Mouse (Mus musculus) adrenal gland, adult 18-20 months (tissue): ENCODE results near the gene Sorcs2. TPM values are rescaled to one million over a fixed set of nuclear protein-coding genes. Genes with fewer than 3 reads are reported as not detected.
A peak's percentile ranks its signal among the peaks of the same experiment; 100 is the strongest.

Source experiments
- DNase-seq, 2 experiments: peaks; one replicate each; pipeline ENCODE4 v3.0.0; 2021 to 2022; ENCODE audit warnings: low spot score in 2 of 2
- total RNA-seq, 2 experiments: library from RNA; stranded (reverse); gene quantifications; 1 replicate in 1 of 2; 2 replicates in 1 of 2; pipeline ENCODE4 v1.2.3; 2021

Sorcs2 gene
- total RNA-seq, 2 experiments from 2014 or later: 14.2 to 30.4 TPM

DNA sequence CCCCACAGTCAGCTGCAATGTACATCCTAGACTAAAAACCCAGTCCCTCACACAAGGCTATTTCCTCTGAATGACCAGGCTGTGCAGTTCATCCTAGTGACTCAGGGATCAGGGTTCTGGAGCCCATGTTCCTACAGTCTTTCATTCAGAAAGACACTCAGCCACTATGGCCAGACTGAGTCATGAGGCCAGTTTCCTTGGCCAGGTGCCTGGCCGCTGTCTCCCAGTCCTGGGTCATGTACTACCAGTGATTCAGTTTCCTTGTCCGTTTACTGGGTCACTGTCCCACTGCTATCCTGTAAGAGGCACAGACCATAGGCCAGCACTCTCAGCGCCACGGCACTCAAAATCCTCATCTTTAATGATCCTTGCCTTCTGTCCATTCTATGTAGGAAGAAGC is 209.6 kb downstream of the Sorcs2 start:
- peak; percentile 47 to 63 for DNase-seq

DNA sequence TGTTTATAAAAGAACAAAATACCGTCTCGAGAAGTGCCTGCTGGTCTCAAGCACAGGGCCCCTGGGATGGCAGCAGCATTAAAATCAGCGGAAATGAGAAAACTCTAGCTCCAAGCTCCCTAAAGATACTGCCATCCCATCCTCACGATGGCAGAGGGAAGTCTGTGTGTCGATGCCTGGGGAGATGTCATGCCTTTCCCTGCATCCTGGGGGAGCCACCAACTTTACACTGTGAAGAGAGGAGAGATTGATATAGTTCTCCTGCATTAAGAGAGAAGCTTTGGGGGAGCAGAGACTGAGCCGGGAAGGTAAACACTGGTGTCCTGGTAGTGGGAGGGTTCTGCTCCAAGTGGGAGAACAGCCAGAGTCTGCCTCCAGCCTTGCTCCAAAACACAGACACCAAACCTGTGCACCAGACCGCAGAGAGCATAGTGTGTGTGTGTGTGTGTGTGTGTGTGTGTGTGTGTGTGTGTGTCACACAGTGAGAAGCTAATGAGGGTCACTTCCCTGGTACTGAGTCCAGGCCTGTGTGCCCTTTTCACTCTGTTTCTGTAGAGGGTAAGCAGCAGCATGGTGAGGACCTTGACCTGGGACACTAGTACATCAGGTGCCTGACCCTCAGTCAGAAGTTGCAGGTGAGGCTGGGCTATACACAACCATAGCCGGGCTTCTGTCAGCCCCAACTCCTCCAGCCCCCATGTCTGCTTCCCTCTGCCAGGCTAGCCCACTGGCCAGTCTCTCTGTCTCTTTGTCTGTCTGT is 211.5 kb downstream of the Sorcs2 start:
- no peak for DNase-seq

DNA sequence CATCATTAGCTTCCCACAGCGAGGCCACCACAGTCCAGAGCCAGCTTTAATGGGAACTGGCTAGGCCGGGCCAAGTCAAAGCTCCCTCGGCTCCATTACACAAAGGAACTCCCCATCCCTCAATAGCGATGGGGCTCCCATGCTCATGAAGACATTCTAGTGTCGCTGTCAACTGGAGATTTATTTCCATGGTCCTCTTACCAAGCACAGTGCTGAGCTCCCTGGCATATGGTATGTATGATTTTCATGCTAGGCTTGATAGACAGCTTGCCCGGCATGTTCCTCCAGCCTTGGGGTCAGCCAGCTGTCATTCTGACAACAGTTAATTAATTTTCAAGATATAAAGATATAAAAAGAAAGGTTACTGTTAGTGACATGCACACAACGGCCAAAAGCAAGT is 215.6 kb downstream of the Sorcs2 start:
- DNase-seq: no peak

DNA sequence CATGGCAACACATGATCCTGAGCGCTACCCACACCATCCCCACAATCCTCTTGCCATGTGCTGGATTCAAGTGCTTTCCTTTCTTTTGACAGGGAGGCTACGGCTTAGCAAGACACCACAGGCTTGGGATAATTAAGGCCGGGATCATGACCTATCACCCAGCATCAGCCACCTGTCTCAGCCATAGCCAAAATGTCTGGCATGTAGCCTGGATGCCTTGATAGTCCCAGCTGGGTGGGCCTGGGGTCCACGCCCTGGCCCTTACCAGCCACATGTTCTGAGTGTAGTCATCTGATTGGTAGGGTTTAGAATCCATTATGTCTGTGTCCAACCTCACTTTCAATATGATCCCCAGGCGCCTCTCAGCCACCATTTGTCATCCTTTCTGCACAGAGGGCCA is 218.2 kb downstream of the Sorcs2 start:
- DNase-seq: no peak

DNA sequence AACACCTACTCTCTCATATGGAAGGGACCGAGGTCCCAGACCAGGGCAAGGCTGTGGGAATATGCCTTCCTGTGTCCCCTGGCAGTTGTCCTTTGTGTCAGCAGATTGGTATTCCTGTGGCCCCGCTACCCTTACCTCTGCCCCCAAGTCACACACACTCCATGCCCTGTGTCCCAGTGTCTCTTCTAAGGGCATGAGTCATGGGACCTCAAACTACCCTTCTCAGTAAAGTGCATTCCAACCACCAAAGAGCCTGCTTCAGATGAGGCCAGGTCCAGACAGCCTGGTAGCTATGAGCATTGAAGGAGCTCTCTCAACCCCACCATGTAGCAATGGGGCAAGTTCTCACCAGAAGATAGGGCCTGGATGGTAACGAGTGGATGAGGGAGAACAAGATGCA is 219.2 kb downstream of the Sorcs2 start:
- DNase-seq: no peak

DNA sequence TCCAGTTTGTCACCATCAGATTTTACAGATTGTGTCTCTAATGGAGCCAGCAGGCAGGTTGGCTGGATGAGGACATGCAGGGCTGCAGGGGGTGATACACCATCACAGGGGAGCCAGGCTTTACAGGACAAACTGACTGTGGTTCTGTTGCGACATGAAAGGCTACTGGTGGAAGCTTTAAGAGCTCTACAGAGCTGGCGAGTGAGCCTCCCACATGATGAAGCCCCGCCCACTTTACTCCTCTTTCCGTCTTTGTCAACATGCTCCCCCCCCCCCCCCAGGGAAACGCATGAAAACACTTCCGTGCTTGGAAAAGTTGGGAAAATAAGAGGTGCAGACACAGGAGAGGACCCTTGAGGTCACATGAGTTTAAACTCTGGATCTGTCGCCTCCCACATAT is 219.7 kb downstream of the Sorcs2 start:
- DNase-seq: no peak

DNA sequence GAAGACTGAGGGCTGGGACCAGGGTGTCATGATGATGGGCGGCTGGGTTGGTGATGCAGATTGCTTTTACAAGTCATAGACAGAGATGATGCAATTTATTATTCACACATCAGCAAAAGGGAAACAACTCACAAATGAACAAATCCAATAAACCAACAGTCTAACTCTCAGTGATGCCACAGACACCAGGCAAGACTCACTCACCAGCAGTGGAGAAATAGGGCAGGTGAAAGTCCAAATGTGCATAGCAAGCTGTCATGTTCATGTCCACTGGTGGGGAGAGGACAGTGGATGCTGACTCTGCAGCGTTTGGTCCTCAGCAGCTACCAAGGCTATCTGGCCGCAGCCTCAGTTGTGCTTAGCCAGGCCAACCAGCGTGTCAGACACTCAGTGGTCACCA is 221.1 kb downstream of the Sorcs2 start:
- DNase-seq: no peak

DNA sequence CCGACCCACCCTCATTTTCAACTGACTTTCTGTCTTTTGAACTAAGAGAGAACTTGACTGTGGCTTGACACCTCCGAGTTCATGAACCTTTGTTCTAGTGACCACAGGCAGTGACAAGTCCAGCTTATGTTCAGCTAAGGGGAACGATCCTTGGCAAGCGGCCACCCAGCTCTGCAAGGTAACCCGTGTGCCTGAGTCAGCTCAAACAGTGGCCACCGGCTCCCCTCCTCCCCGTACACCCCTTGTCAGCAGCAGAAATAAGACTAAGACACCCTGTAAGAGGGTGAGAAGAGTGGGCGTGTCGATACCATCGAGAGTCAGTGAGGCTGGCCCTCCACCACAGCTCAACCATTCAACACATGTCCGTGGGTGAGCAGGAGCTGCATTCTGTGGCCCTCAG is 221.5 kb downstream of the Sorcs2 start:
- DNase-seq: peak in 1 of 2 experiments; percentile 15

DNA sequence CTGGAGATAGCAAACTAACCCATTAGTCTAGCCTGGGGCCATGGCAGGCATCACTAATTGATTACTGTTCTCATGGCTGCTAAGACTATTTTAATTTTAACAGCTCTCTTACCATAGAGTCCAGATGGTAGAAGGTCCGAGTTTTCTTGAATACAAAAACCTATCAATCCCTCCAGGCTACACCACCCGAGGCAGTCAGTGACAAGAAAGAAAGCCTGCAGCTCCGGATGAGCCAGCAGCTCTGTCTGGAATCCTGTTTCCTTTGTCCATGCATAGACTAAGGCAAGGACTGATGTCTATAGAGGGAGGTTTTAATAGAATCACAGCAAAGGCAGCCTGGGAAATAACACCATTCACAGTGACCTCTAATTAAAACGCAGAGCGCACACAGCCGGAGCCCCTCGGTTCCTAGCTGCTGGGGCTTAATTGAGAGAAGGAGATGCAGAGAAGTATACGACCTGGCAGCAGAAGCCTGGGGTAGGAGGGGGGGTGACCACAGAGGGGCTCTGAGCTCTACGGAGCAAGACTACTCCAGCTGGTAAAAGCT is 223.3 kb downstream of the Sorcs2 start:
- DNase-seq: no peak

DNA sequence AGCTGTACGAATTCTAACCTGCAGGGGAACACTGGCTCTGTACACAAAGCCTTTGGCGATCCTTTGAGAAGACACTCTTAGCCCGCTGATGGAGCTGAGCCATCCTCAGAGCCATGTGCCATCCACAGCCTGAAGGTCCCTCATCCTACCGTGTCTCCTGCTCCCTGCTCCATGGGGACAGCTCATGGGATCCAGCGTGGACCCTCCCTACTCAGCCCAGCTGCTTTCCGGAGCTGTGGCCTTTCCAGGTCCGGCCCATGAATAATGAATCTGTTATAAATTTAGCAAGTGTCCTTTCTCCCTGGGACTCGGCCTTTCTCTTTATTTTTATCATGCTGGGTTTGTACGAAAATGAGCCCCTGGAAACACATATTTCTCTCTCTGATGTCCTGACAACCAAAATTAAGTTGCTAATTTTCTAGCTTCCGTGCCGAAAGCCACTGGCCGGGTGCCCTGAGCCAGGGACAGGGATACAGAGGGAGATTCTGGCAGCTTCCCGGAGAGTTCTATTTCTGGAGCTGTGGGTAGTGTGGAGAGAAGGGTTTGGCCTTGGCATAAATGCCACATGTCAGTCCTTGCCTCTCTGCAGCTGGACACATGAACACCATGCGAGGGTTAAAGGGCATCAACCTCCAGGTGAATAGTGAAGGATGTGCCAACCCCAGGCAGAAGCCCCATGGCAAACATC is 228.8 kb downstream of the Sorcs2 start:
- no peak for DNase-seq

DNA sequence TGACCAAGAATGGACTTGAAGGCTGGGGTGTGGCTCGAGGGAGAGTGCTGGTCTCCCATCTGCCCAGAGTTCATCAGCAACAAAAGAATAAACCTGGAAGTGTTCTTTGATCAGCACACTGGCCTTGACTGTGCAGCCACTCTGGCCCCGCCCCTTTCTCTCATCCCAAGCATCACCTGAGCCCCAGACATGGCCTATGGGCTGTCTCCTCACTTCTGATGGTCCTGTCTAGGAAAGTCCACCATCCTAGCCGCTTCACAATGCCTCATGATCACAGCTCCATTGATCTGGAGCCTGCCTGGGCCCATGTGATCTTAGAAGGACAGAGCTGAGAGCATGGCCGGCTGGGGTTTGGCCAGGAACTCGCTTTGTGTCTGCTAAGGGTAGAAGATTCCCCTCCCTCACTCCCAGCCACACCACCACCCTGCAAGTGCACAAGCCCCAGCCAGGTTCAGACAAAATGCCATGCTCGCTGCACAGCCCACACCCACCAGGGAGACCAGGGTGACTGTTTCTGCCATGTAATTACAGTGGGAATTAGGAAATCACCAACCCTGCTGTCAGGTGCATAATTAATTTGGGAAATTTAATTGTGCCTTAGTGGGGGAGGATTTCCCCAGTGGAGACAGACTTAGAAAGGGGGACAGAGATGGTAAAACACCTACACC is 231.5 kb downstream of the Sorcs2 start:
- DNase-seq: no peak

DNA sequence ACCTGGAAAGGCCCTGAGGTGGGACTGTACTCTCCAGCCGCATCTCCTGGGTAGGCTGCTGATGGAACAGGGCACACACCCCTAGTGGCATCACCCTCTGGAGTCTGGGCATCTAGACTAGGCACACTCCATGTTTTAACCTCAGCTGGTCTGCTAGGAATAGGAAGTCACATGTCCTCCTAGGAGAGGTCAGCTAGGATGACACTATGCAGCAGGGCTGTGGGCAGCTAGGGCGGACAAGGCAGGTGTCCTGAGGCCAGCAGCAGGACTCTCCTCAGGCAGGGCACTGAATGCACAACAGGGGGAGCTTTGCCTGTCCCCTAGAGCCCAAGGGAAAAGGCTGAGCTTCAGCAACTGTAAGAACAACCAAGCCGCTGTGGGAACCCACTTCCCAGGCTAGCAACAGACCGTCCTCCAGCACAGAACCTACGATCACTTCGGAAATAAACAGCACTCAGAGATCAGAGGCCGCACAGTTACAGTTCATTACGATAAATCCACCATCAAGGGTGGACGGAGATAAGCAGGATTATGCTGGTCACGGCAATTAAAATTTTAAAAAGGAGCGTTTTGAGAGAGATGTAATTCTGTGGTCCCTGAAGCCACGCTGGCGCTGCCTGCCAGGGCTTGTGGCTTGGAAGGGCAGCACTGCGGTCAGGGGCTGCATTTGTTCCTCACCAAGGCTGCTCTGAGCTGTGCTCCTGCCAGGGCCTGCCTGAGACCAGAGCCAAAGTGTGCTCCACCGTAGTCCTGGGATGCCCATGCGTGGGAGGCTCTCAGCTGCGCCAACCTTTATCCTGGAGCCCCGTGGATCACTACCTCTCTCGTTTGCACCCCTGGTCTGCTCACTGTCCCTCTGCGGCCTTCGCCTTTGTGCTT is 232.3 kb downstream of the Sorcs2 start:
- no peak for DNase-seq

DNA sequence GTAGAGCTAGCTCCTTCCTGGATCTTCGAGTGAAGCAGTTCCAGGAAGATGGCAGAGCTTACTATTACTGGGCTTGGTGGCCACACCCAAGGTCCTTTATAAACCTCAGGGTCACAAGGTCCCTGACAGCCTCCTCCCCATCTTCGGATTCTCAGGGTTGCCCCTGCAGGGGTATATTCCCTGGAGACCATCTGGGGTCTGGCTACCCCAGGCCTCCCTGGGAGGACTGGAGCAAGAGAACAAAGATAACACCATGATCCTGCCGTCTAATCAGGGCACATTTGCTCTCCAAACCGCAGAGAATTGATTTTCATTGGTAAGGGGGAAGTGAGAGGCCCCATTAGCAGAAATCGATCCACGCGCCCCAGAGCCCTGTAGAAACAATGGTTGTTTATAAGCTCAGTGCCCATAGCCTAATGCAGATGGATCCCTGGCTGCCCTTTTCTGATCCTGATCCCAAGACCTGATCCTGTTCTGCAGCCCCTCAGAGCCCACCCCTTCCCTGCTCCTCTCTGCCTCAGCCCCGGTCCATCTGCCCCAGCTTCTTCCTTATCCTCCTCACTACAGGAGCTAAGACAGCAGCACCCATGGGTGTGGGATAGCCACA is 243.0 kb downstream of the Sorcs2 start:
- DNase-seq: no peak

DNA sequence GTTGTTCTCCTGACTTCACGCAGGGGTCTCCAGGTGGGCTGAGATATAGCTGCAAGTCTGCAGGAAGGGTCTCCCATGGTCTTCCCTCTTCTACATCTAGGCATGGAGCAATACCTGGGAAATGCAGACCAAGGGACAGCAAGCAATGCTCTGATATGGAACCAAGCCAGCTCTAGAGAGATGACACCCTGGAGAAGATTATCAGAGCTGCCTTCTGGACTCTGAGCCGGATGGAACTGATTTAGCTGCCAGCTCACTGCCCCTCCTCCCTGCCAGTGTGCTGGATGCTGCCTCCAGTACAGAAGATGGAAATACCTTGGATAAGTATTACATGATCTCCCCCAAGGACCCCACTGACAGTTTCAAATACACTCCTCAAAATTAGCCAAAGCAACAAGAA is 244.7 kb downstream of the Sorcs2 start:
- DNase-seq: no peak

DNA sequence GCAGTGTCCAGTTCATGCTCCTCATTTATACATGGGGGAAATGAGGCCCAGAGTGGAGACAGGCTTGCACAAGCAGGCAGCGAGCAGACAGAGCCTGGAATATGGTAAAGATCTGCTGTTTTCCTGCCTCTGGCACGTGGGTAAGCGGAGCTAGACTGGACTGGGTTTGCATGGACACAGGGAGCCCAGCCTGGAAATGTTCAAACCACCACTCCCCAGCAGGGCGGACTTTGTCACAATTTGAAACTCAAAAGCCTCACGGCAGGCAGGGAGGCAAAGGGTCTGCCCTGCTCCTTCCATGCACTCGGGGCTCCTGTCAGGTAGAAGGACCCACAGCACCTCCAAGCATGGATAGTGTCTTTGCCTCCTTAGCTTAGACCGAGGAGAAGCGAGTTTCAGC is 246.9 kb downstream of the Sorcs2 start:
- no peak for DNase-seq

DNA sequence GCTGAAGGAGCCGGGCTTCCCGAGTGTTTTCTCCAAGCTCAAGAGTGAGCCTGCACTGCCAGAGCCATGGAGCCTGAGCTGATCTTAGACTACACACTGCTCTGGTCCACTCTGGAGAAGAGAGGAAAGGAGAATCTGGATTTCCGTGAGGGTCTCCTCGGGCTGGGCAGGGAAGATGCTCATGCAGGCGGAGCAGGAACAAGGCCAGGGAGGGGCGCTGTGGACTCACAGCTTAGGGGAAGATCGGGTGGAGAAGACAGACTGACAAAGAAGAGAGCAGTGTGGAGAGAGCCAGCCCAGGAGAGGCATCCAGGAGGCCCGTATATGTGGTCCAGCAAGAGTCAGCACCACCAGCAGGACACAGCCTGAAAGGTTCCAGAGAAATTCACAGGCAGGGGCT is 248.8 kb downstream of the Sorcs2 start:
- DNase-seq: no peak

DNA sequence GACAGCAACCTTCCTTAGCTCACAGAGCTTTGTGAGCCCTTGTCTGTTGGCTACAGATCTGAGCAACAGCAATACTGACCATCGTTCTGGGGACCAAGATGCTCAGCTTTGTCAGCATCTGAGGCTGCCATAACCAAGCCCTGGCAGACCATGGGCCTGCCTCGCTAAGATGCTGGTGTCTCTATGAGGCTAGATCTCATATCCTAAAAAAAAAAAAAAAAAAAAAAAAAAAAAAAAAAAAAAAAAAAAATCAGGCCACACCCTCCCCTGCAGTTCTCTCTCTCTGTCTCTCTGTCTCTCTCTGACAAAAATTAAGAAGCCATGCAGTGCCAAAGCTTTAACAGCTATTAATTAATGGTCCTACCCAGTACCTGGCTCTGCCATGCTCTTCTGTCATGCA is 251.3 kb downstream of the Sorcs2 start:
- DNase-seq: no peak

DNA sequence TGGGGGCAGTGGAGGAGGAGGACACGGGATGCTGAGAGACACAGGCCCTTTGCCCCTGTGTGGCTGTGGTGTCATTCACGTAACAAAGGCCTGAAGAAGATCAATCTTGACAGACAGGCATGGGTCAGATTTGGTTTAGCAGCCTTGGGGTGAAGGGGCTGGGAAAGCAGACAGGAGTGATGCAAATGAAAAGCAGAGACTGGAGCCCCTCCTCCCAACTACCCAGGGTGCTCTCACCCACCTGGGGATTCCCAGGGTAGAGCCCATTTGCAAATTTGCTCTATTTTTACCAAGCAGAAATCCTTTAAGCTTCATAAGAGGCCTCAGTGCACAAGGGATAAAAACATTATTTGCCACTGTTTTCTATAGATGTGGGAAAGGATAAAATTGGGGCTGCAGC is 253.4 kb downstream of the Sorcs2 start:
- no peak for DNase-seq

DNA sequence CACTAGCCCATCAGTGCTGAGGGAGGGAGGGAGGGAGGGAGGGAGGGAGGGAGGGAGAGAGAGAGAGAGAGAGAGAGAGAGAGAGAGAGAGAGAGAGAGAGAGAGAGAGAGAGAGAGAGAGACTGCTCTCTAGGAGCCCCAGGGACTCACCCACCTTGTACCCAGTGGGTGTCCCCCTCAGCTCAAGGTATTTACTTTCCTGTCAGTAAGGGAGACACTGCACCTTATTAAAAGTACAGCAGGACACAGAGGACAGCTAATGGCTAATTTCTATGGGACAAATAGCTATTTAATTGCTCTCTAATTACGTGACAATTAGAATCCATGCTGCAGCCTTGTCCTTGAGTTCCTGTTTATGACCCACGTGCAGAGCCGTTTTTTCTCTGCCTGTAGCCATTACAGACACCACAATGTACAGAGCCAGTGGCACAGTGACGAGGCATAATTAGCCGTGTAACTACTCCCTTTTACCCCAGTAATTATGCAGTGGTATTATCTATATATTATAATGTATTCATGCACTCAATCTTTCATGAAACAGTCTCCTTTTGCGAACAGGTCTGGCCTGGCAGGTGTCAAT is 256.2 kb downstream of the Sorcs2 start:
- no peak for DNase-seq

DNA sequence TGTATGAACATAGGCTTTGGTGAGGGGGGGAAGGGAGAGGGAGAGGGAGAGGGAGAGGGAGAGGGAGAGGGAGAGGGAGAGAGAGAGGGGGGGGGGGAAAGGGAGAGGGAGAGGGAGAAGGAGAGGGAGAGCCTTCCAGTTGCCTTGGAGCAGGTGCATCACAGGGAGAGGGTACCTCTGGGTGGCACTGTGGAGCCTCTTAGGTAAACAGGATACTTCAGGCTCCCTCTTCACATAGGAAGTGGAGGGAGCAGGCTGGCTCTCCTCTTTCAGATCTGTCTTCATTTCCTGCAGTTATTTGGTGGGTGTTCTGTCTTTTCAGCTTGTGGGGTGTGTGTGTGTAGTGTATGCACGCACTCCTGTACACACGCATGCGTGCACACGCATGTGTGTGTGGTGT is 256.8 kb downstream of the Sorcs2 start:
- peak in 1 of 2 experiments; percentile 31 for DNase-seq
